Mouse (Mus musculus) frontal cortex, postnatal 14 days (tissue): ENCODE measurements around the gene Ccdc124.

ENCODE experiments used
- DNase-seq, 2 experiments: peaks; one replicate each; pipeline ENCODE4 v3.0.0; 2022; ENCODE audit warnings: low spot score in 2 of 2

Gene Ccdc124

DNA sequence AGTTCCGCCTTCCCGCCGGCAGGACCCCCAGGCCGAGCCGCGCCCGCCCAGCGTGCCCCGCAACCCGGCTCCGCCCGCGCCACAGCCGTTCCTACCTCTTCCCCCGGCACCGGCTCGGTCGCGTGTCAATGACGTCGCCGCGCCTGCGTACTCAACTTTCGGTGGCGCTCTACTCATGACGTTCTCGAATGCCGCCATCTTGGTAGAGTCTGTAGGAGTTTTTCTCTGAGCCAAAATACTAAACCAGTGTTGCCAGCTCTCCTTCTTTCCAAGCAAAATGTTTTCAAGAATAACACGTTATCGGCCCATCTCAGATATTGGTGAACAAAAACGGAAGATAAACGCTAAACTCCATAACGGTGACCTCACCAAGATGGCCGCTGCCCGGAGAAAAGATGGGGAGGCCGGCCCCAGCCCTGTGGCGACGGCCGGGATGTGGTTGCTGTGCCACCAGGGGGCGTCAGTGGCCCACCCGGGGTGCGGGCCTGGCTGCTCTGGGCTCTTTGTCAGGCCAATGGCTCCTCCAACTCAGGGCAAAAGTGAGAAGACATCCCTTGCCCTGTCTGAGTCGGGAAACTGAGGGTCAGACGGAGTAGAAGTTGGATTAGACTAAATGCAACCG is at the start of gene Ccdc124:
Gene Ccdc124, minus strand, starts transcription at position 572 of the 622 bp plus-strand sequence.
- DNase-seq: peak; percentile 91 to 94

DNA sequence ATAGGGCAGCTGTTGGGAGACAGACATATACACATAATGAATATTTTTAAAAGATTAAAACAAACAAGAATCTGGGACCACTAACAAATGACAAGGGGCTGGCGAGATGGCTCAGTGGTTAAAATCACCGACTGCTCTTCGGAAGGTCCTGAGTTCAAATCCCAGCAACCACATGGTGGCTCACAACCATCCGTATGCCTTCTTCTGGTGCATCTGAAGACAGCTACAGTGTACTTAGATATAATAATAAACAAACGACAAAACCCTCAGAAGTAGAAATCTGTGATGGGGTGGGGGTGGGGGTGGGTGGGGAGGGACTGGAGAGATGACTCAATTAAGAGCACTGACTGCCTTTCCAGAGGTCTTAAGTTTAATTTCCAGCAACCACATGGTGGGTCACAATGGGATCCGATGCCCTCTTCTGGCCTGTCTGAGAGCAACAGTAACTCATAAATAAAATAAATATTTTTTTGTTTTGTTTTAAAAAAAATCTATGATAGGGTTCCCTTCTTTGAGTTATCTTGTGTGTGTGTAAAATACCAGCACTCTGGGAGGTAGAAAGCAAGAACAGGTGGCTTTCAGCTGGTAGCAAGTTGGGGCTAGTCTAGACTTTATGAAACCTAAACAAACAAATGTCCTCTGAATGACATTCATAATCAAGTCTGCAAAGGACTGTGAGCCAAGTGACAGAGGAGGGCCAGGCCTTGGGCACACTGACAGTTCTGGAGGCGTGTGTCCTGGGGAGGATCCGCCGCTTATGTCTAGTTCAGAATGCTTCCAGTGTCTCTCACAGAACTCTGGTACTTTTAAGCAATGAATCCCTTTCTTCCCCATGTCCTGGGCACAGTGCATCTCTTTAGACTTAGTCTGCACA is 46.6 kb upstream of the Ccdc124 start:
- no peak for DNase-seq

- no peak for DNase-seq
These were observed 41.0 kb upstream of the Ccdc124 start for GRCm38 (mm10) chr8:70914704-70915103.

DNA sequence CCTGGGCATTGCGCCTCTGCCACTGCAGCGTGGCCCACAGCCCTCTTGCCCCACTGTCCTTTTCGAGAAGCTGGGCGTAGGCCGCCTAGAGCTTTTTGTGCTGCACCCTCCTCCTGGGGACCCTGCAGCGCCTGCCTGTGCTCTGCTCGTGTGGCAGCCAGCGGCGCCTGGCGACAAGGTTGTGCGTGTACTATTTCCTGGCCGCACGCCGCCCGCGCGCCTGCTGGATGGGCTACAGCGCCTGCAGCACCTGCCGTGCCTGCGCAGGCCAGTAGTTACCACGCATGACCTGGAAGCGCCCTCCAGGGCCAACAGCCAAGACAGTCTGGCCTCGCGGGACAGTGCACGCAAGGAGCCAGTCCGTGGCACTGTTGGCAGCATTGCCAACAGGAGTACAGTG is 39.8 kb upstream of the Ccdc124 start:
- DNase-seq: no peak

DNA sequence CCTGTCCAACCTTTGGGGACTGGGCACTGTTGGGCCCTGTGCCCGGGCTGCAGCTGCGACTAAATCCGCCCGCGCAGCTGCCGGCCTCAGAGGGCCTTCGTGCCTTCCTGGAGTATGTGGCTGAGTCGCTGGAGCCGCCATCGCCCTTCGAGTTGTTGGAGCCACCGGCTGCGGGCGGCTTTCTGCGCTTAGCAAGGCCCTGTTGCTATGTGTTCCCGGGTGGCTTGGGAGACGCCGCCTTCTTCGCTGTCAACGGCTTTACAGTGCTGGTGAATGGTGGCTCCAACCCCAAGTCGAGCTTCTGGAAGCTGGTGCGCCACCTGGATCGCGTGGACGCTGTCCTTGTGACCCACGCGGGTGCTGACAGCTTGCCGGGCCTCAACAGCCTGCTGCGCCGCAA is 39.2 kb upstream of the Ccdc124 start:
- DNase-seq: no peak

- no peak for DNase-seq
These were observed 37.9 kb upstream of the Ccdc124 start for GRCm38 (mm10) chr8:70911596-70911995.

- DNase-seq: no peak
These were observed 33.8 kb upstream of the Ccdc124 start for GRCm38 (mm10) chr8:70907518-70907917.

DNA sequence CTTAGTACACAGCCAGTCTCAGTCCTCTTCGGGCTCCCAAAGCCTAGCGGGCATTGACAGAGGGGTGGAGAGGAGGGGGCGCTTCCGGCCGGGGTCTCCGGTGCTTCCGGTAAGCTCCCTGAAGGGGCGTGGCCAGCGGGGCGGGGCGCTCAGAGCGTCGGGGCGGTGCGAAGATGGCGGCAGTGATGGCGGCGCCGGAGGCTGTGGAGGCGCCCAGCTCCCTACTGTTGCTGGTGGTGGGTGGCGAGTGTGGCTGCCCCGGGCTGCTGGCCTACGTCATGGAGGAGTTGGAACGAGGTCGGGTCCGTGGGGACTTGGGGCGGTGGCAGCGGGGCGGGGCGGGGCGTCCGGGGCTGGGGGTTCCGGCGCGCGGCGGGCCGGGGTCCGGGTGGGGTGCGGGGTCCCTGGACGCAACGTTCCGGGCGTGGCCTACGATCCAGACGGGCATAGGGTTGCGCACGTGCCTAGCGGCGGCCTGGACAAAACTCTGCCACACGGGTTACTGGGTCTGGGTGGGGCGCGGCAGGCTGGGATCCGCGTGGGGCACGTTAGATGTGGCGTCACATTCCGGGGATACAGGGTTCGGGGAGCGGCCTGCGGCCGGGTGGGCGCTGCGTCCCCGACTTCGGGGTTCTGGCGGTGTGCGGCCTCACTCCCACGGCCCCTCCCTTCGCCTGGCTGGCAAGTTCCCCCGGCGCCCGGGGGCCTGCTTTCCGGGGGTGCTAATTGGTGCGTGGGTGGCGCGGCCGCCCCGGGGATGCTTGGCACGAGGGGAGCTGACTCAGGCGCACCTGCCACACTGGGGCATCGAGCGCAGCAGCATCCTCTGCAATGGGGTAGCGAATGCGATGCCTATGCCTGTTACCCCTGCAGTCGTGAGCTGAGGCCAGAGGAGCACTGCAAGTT is 32.3 kb upstream of the Ccdc124 start, which contains the start of gene Map1s:
Gene Map1s, plus strand, starts transcription at position 102 of the 906 bp plus-strand sequence.
- DNase-seq: peak; percentile 73 to 80

GRCm38 (mm10) chr8:70905463-70905830 is 31.7 kb upstream of the Ccdc124 start:
- no peak for DNase-seq

DNA sequence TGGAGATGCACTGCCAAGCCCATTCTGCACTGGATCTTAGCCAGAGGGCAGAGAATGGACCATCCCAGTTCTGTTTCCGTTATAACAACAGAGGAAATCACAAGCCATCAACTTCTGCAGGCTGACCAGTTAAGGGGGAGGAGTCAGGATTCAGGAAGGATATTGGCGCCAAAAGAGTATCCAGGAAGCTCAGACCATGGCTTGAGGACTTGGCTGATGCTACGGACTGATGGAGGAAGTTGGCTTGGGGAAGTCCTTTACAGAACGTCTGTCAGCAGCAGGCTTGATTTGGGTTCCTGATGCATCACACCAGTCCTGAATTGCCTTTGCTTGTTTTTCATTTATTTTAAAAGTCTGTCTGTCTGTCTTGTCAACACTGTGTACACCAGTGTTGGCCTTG is 30.8 kb upstream of the Ccdc124 start:
- DNase-seq: no peak

DNA sequence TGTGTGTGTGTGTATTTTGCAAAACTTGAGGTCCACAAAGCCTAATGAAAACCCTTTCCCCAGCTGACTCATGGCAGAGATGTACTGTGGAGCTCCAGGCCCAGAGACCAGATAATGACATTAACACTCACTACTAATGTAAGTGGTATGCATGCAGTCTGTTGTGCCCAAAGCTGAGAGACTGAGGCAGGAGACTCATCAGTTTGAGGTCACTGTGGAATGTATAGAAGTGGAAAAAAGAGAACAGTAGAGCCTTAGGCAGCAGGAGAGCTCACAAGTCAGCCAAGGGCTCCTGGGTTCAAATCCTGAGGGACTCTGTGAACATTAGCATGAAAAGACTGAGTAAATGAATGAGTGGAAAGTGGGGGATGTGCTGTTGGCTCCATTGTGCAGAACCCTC is 29.8 kb upstream of the Ccdc124 start:
- no peak for DNase-seq

DNA sequence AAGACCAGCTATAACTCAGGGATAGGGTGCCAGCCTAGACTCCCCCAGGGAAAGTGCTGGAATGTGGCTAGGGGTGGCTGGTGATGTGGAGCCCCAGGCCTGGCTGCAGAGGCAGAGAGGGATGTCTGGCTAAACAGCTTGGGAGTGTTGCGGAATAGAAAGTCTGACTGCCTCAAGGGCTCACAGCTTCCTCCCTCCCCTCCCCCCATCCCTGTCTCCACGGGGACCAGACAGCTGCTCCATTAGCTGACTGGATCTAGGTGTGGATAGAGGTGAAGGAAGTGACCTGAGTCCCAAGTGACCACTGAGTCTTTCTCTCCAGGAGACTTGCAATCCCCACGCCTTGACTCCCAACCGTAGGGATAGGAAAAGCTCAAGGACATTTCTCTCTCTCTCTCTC is 29.4 kb upstream of the Ccdc124 start:
- DNase-seq: no peak

DNA sequence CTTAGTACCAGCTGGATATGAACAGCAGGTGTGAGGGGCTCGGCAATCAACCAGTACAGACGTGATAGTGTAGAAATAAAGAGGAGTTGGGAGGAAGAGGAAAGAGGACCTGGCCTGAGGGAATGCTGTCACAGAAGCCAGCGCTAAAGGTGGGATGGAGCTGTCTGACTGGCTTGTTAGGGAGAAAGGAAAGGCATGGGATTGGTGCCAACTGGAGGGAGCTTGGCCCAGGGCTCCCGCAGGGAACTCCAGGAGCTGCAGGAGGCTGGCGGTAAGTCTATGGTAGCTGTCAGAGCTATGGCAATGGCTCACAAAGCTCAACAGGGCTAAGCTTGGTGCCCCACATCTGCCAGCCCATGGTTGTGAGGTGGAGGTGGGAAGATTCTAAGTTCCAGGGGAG is 28.5 kb upstream of the Ccdc124 start:
- no peak for DNase-seq

GRCm38 (mm10) chr8:70900872-70901387 is 27.2 kb upstream of the Ccdc124 start:
- DNase-seq: no peak

GRCm38 (mm10) chr8:70899226-70899625 is 25.5 kb upstream of the Ccdc124 start:
- DNase-seq: no peak

- DNase-seq: no peak
These were observed 25.0 kb upstream of the Ccdc124 start for GRCm38 (mm10) chr8:70898661-70899198.

GRCm38 (mm10) chr8:70897681-70898413 is 24.1 kb upstream of the Ccdc124 start:
- DNase-seq: peak; percentile 73 to 83

GRCm38 (mm10) chr8:70897021-70897680 is 23.4 kb upstream of the Ccdc124 start, which contains the start of gene Rpl18a:
Rpl18a (minus strand) TSS chr8:70897412.
- peak; percentile 93 to 97 for DNase-seq

GRCm38 (mm10) chr8:70896316-70897020 is 22.7 kb upstream of the Ccdc124 start:
- no peak for DNase-seq
